Mouse (Mus musculus): Measurements from ENCODE around the gene Meis1.

The Meis1 gene

DNA sequence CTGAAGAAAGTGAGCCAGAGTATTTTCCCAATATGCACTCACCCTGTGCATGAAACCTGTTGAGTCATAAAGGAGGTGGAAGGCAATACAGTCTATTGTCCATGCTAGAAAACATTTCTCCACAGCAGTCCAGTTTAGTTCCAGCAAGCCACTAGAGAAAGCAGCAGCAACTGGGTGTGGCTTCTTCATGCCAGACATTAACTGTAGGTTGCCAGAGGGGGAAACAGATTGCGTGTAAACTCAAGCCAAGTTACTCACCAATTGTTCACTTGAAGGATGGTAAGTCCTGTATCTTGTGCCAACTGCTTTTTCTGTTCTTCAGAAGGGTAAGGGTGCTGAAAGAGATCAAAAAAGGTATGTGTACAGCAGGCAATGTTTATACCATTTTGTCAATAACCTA is 113.4 kb downstream of the Meis1 start:
- 77% methylated on average over 1 of the region's 1 CpGs for WGBS

DNA sequence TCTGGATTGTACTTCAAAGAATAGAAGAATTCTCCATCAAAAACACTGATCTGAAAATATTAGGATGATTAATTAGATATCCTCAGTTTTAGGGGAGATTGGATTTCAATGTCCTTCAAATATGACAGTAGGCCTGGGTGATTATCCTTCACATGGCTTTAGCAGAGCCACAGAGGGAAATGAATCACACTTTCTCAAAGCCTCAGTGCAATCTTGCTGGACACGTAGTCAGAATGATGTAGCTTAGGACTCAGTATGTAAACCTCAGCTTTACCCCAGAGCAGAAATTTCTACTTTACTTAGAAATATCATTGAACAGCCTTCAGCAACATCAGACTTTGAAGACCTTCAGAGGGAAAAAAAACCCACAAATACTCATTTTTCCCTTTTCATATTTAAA is 113.9 kb downstream of the Meis1 start:
- WGBS, result 80% methylated on average over 1 of the region's 1 CpGs

DNA sequence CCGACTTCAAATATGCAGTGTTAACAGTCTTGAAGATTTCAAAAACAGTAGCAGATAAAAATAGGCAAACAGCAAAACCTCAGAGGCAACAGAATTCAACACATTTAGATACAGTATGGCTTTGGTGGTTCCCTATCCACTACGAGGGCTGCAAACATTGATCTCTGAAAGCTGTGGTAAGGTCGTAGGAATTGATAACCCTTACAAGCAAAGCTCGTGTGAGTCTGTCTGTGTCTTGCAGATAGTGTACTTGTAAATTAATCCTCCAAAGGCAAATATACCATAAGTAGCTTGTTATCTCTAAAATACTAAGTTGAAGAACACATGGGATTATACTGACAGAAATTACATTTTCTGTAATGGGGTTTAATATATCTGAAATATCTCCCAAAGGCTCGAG is 114.5 kb downstream of the Meis1 start:
- WGBS, result 87% methylated on average over 5 of the region's 5 CpGs

DNA sequence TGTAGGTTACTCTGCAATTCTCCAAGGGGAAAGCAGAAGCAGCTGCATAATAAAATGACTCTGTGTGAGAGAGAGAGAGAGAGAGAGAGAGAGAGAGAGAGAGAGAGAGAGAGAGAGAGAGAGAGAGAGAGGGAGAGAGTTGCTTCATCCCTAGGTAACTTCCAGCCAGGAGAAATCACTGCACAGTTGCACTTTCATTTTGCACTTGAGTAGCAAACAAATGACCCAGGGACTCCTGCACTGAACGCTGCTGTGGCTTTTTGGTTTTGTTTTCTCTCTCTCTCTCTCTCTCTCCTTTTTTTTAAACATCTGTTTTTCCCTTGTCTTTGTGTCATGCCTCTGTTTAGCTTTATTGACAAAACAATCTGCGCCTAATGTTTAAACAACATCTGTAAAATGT is 118.3 kb downstream of the Meis1 start:
- WGBS, result 78% methylated on average over 2 of the region's 2 CpGs

DNA sequence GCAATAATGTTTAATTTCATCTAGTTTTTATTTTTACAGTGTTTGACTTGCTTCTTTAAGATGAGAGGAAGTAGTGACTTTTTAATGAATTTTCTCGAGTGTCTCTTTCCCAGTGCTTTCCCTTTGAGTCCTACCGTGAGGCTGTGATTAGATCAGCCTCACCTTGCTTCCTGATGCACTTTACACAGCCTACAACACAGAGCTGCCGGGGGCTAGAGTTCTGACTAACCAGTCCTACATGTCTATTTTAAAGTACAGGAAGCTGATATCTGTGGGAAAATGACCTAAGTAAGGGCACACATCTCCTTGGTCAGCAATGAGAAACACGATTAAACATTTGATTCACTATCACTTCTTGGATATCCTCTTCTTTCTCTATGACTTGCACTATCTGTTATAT is 119.9 kb downstream of the Meis1 start:
- 67% methylated on average over 4 of the region's 4 CpGs for WGBS

DNA sequence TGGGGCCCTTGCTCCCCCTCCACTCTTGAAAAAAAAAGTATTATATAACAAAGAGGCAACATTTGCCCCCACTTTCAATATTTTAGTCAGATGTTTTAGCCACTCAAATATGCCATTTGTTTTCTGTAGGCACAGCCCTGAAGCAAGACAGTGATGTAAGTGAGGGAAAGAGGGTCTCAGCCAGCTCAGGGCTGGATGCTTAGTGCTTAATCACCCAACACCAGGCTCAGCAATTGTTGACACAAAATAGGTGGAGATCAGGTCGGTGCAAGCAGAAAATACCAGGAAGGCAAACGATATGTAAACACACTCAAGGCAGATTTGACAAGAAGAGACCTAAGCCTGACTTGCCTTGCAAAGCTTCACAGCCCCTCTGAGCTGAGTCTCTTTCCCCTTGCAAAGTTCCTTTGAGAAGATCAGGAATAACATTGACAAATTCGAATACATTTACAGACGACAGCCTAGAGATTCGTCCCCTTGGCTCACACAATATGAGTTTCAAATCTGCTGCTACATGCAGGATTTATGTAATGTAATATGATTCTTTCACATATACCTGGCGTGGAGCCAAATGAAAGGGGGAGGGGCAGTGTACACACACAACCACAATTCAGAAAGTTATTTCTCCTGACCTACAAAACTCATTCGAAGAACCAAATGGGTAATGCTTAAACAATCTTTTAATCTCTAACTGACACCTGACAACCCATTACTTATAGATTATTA is 120.7 kb downstream of the Meis1 start:
- 57% methylated on average over 7 of the region's 7 CpGs for WGBS

DNA sequence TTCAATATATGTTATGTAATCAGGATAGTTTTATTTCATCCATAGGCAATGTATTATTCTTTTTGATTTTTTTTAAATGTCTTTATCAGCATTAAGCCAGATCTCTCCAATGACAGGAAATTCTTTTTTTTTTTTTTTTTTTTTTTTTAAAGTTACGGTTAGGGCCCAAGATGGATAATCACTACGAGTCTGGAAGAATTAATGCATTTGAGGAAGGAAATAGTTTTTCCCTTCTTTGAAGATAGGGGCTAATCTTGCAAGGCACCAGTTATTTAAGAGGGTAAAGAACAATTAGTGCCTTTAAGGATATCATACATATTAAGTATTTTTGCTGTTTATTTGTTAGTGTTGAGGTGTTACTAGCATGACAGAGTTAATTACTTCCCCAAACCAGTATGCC is 121.5 kb downstream of the Meis1 start:
- 85% methylated on average over 2 of the region's 2 CpGs for WGBS

DNA sequence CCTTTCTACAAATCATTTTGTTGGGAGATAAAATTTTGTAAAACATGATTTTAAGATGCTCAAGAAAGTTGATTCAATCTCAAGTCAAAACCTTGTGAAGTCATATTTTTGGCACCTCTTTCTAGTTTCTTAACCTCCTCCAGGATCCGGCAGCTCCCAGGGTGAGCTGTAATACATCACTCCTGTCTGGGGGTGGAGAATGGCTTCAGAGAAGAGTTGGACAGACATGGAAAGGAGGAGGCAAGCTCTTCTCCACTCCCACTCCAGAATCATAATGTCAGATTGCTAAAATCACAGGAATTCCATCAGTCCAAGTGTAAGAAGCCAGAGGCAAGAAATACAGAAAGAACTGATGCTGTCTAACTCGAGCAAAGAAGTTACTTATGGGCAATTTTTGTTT is 126.3 kb downstream of the Meis1 start:
- 64% methylated on average over 2 of the region's 2 CpGs for WGBS

DNA sequence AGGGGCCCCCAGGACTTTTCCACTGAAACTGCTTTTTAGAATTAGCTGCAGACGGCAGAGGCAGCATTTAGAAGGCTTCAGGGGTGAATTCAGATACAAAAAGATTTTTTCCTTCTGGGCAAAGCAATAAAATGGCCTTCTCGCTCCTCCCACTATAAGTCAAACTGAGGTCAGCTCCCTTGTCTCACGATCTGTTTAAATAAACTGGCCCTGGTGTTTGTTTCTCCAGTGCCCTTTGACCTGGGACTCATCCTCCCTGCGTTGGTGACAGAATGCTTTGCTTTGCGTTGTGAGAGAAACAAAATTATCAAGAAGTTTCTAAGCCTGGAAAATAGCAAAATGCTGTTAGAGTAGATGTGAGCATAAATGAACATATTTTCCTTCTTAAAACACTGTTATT is 129.6 kb downstream of the Meis1 start:
- 72% methylated on average over 5 of the region's 5 CpGs for WGBS

DNA sequence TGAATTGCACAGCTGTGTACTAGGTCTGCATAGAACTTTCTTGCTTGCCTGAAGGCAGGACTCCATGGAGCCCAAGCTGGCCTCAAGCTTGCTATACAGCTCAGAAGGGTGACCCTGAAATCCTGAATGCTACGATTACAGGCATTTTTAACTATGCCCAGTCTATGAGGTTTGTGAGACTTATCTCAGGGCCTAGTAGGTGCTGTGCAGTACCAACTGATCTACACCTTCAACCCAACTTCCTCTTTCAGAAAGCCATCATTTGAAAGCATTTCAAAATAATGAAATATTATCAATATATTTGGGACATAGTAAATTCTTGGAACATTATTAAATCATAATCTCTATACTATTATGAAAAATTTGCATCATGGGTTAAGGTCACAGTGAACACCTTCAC is 130.1 kb downstream of the Meis1 start:
- WGBS, result 90% methylated on average over 1 of the region's 1 CpGs

DNA sequence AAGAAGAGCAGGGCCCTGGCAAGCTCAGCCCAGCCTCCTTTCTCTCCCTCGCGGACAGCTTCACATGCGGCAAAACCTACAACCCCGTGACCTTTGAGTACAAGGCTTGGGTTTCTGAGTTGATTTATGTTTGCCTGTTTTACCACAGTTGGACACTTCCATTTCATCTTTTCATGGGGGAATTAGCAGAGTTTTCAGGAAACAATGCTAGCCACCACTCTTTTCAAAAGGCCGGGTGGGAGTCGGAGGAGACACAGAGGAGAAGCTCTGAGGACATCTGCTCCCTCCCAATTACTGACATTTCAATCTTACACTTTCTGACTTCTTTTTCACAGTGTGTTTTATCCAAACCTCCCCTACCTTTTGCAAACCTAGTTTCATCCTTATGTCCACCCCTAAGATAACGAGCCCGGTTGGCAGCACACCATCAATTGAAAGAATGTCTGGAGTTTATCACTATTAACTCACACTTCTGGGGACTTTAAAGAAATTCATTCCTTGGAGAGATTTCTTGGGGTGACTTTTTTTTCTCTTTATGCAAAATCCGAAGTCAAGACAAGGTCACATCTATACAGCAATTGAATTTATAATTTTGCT is 133.0 kb downstream of the Meis1 start:
- 73% methylated on average over 9 of the region's 9 CpGs for WGBS

DNA sequence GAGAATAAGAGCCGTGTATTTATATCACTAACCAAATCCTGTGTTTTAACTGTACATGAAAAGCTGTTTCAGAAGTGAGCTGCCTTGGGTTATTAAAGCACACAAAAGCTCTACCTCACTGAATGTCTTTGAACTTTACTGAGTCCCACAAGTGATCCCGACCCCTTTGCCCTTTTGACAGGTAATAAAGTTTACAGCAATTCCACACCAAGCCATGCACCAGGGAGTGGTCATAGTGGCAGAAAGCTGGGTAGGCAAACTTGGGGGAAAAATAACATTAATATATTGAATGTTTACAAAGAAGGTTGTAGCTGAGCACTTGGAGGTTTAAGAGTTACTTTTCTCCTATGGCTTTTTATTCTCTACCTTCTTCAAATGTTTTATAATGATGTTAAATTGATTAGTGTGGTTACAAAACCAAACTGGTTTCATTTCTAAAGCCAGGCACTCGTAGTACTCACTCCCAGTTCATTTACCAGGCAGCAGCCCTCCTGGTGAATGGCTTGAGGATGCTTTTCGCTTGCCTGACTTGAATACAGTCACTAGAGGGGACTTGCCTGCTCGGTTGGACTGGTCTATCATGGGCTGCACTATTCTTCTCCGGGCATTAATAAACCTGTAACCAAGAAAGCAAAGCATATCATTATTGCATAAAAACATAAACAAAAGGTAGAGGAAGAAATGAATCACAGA is 133.6 kb downstream of the Meis1 start:
- 67% methylated on average over 6 of the region's 6 CpGs for WGBS

DNA sequence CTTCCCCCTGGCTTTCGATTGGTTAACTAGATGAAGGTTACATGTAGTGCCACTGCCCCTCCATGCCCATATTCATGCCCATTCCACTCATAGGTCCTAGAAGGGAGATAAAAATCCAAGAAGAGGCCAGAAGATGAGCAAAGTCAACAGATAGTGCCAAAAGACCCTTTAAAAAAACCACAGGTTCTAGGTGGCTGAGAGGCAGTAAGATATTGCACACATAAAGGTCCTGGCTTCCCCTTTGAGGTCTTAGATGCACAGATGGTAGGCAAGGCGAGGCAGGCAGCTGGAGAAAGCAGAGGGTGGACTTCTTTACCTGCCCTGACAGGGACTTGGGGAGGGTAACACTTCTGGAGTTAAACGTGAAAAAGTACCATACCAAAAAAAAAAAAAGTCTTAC is 134.8 kb downstream of the Meis1 start:
- 68% methylated on average over 3 of the region's 3 CpGs for WGBS

DNA sequence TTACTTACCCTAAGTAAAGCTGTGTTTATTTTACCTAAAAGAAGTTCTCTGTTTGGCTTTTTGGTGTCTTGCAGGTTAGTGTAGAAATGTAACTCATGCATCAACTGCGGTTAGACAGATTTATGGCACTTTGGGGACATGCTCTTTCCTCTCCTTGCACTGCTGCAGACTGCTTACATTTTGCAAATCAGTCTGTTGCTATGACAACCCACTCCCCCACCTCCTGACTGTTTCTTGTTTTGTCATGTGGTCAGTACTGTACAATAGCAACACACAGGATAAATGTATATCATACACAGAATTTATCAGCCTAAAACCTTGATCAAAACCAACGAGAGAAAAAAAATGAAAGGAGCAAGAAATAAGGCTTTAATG is 135.3 kb downstream of the Meis1 start:
- 74% methylated on average over 2 of the region's 2 CpGs for WGBS

DNA sequence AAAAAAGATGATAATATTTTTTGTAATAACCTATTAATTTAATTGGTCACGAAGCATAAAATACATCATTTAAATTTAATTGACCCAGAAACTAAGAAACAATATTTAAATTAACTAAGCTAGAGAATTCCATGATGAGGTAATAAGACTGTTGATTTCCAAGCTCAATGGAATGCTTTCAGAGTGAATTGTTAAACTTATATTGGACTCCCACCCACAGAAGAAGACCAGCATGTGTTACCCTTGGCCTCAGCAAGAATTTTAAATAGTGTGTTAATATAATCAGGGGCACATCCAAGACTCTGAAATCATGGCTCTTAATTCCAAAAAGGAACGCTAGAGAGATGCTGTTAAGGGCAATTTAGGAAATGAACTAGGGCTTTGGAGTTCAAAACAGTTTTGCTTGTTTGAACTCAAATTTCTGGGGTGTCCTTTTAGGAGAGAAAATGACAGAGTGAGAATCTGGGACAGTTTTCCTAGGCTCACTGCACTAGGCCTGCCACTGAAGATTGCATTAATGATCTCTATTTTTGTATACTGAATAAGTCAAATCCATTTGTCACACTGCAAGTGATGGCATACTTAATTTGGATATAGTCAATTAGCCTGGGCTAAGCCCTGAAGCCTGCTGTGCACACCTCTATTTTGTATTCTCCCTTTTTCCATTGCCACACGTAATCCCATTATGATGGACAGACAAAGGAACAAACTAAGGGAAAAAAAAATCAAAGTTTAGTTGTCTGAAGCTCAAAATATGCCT is 135.9 kb downstream of the Meis1 start:
- 84% methylated on average over 3 of the region's 3 CpGs for WGBS

DNA sequence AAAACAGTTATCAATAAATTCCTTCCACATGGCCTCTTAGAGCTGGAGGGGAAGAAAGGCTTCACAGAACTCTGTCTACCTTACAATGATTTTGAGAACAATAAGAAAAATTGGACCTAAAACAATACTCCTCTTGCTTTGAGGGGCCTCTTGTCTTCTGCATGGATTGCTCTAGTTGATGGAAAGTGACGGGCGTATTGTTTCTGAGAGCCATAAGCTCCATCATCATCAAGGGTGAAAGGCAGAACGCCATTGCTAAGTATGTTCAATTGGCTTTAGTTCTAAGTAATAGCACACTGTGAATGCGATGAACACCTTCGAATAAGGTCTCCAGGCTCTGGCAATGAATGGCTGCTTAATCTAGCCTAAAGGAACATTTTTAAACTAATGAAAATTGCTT is 136.5 kb downstream of the Meis1 start:
- 90% methylated on average over 5 of the region's 5 CpGs for WGBS

DNA sequence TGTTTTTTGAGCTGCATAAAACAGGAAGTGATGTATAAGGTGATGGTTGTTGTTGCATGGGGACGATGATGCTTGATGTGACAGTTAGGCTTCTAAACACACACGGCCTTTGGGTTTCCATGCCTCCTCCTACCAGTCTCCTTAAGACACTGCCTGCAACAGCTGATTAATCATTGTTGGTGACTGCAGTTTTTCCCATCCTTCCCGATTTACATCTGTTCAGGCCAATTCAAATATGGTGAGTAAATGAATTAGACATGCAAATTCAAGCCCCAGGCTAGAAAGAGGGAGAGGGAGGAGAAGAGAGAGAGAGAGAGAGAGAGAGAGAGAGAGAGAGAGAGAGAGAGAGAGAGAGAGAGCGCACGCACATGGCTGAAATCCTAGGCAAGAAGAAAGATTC is 138.0 kb downstream of the Meis1 start:
- 73% methylated on average over 5 of the region's 5 CpGs for WGBS

DNA sequence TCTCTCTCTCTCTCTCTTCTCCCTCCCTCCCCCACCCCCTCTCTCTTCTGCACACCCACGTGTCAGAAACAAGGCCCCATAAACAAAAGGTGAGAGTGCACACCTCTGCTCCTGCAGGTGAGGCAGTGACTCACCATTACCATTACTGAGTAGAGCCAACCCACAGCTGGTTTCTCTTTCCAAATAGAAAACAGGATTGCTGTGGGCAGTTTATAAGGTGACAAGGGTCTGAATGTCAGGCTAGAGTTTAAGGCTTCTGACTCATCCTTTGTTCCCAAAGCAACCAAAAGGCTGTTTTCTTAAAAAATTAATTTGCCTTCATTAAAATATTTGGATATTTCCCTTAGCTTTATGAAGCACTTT is 139.3 kb downstream of the Meis1 start:
- WGBS, result 9% methylated on average over 1 of the region's 1 CpGs

DNA sequence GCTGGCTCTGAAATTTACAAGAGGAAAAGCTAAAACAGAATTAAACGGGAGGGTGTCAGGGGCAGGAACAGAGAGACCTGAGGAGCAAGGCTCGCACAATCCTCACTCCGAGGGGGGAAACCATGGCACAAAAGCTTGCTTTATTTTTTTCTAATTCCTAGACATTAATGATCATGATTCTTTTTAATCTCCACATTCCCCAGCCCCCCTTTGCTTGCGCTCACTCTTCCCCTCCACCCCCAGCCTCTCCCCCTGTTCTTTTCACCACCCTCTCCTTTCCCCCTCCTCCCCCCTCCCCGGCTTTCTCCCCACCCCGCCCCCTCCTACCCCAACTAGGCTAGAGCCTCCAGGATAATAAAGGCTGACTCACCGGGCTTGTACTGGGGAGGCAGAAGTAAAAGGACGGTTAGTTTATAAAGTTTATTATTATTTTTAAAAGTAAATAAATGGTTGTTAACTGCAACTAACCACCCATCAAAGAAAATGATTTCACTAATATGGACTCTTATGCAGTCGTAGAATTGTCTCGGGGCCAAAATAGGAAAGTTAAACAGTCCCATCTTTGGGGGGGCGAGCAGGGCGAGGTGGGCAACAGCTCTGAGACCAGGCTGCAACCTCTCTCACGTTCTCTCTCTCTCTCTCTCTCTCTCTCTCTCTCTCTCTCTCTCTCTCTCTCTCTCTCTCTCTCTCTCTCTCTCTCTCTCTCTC is 139.9 kb downstream of the Meis1 start:
- WGBS, result 15% methylated on average over 13 of the region's 13 CpGs

DNA sequence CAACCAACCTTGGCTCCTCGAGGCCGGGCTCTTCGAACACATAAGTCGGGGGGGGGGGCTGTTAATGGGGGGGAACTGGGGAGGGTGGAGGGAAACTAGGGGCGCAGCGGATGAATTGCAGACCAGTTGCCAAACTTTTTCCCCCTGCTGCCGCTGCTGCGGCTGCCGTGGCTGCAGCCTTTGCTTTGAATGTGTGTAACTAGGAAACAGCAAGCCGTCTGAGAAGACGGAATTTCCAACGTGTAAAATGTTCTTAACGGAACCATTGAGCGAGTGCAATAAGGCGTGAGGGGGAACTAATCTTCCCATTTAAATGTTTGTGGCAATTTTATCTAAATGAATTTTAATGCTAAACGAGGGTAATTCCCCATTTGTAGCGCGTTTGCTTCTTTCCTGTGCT is 140.8 kb downstream of the Meis1 start:
- 3% methylated on average over 18 of the region's 18 CpGs for WGBS

DNA sequence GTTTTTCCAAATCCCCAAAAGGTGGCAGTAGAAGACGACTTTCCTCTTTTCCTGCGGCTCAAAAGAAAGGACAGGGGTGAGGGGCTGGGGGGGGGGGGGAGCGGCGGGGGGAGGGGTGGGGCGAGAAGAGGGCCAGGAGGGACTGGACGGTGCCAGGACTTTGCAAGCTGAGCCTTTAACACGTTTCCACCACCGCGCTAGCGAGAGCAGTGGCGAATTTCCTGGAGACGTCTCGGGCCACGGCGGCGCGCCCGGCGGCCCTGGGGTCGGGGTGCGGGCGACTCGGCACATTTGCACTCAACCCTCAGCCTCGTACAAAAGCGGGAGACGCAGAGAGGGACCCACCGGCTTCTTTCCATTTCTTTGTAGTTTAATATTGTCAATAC is 141.2 kb downstream of the Meis1 start:
- WGBS, result 0% methylated on average over 27 of the region's 27 CpGs

Measured in cerebral cortex, adult 2 months (tissue).